9 mouse cellular contexts compared by ENCODE assay signal in genomic region chr12:88579974-88580373, GRCm38 (mm10).
DNase-seq lines count a peak whose midpoint lies in the region; ATAC-seq and TF ChIP-seq lines count a peak whose summit lies in the region.
"Had no signal": no experiment of that assay in that cellular context is flagged by ENCODE, and none has a peak within 500 bp of the region (broad histone marks: within the 10 kb centered on the region; RNA-seq: fewer than 3 reads in every experiment).

No protein-coding gene starts in this region.

- 0 out of 2 replicates have a peak overlapping the region, but pooled peaks have one; percentile 23 for H3K9ac ChIP-seq in forebrain, embryonic 16.5 days (replicated peaks; ENCODE audit: low read depth, low read length)
- no peak overlapping the region for H3K9ac ChIP-seq in intestine, embryonic 16.5 days (ENCODE audit: low read depth, low read length)

- H3K4me3 ChIP-seq in layer of hippocampus, adult 2 months, result no peak overlapping the region
- H3K4me3 ChIP-seq in forebrain, embryonic 16.5 days (replicated peaks; ENCODE audit: low read length), result no peak overlapping the region
- no peak overlapping the region for H3K4me3 ChIP-seq in intestine, embryonic 16.5 days (ENCODE audit: low read length)

- no peaks in the 10 kb centered on the region for H3K36me3 ChIP-seq in forebrain, embryonic 16.5 days (ENCODE audit: control insufficient read depth, insufficient read depth)
- H3K36me3 ChIP-seq in intestine, embryonic 16.5 days (ENCODE audit: control insufficient read depth, insufficient read depth, low read length), result no peaks in the 10 kb centered on the region
- H3K36me3 ChIP-seq: G1E had no signal

- peak; percentile 39 for TF ChIP-seq CTCF in layer of hippocampus, adult 2 months (conservative IDR thresholded peaks at IDR 0.05)

- H3K27me3 ChIP-seq in forebrain, embryonic 16.5 days (replicated peaks; ENCODE audit: control insufficient read depth, insufficient read depth, low read length), result no peaks in the 10 kb centered on the region
- no peaks in the 10 kb centered on the region for H3K27me3 ChIP-seq in intestine, embryonic 16.5 days (replicated peaks; ENCODE audit: control insufficient read depth, insufficient read depth, low read length)

- peak overlapping the region; percentile 4; the same call in 1 of the 2 replicates for H3K4me2 ChIP-seq in forebrain, embryonic 16.5 days (ENCODE audit: low read length)
- H3K4me2 ChIP-seq in intestine, embryonic 16.5 days (ENCODE audit: low read depth, low read length), result no peak overlapping the region

- WGBS in forebrain, embryonic 16.5 days, result 4% methylated on average over 8 of the region's 8 CpGs
- 19% methylated on average over 8 of the region's 8 CpGs for WGBS in intestine, embryonic 16.5 days

- H3K9me3 ChIP-seq in forebrain, embryonic 16.5 days (ENCODE audit: control insufficient read depth, low read length), result no peaks in the 10 kb centered on the region
- H3K9me3 ChIP-seq in intestine, embryonic 16.5 days (ENCODE audit: control insufficient read depth, low read length), result no peaks in the 10 kb centered on the region
- H3K9me3 ChIP-seq: G1E had no signal

- no peak overlapping the region for H3K27ac ChIP-seq in layer of hippocampus, adult 2 months
- peak overlapping the region; percentile 31; the same call in 1 of the 2 replicates for H3K27ac ChIP-seq in forebrain, embryonic 16.5 days (ENCODE audit: low read length)
- no peak overlapping the region for H3K27ac ChIP-seq in intestine, embryonic 16.5 days (ENCODE audit: low read length)

- no peak for DNase-seq in layer of hippocampus, adult 2 months (ENCODE audit: low spot score in 2 of 2)
- no peak for DNase-seq in layer of hippocampus, adult 8-10 months (ENCODE audit: low spot score in 2 of 2)
- DNase-seq in left cerebral cortex, adult 9 months (ENCODE audit: low spot score in 2 of 2), result peak; percentile 24 to 80
- DNase-seq in right cerebral cortex, postnatal 14 days, result peak; percentile 16
- DNase-seq in spleen, postnatal 14 days (ENCODE audit: low spot score in 2 of 2), result no peak
- no peak for DNase-seq in urinary bladder, postnatal 25 days (ENCODE audit: low spot score)

- H3K4me1 ChIP-seq in forebrain, embryonic 16.5 days (replicated peaks; ENCODE audit: control insufficient read depth, insufficient read depth, low read length), result peaks cover 7% of the 10 kb centered on the region
- no peaks in the 10 kb centered on the region for H3K4me1 ChIP-seq in intestine, embryonic 16.5 days (ENCODE audit: control insufficient read depth, insufficient read depth, low read length)

- ATAC-seq in forebrain, embryonic 16.5 days, result peak; percentile 95
- no peak for ATAC-seq in intestine, embryonic 16.5 days

Comparison
In these comparisons a context has a peak if more than half of its experiments do, and no peak if none do; other contexts are left out.
1. DNase-seq: peak in left cerebral cortex, adult 9 months (2 of 2) and right cerebral cortex, postnatal 14 days (single experiment); none in layer of hippocampus, adult 2 months (0 of 2), layer of hippocampus, adult 8-10 months (0 of 2), spleen, postnatal 14 days (0 of 2) and urinary bladder, postnatal 25 days (single experiment).